Mouse (Mus musculus) layer of hippocampus, adult 11-12 months (tissue): ENCODE results near the gene Nfic.

Experiments used
- DNase-seq: peaks from one replicate; pipeline ENCODE4 v3.0.0; 2022; ENCODE audit warnings: low spot score

Gene Nfic

DNA sequence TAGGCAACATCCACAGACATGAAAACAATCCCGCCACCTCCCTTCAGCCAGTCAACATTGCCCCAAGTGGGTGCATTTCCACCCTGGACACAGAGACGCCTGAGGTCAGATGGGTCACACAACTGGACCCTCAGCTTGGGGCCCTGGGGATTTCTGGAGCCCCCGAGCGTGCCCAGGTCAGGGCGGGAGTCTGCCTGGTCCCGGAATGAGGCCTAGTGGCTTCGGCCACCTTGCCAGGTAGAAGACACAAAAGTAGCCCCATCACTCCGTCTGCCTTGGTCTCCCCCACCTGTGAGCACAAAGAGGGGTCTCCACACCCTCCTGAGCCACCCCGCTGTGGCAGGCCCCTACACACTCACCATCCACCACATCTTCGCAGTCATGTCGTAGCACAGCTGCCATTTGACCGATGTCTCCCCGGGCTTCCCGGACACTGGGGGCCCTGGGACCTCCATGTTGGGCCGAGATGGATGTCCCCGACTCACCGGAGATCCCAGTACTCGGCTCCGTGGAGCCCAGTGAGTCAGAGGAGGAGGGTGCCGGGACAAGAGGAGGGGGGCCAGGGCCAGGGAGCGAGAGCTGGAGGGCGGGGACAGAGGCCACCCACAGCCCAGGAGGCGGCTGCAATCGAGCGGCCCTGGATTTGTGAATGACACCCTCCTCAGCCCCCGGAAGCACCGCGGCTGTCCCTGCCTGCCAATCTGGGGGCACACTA is at the start of gene Nfic:
Gene Nfic (minus strand): TSS at position 455 of the 715 bp plus-strand sequence.
- no peak for DNase-seq

DNA sequence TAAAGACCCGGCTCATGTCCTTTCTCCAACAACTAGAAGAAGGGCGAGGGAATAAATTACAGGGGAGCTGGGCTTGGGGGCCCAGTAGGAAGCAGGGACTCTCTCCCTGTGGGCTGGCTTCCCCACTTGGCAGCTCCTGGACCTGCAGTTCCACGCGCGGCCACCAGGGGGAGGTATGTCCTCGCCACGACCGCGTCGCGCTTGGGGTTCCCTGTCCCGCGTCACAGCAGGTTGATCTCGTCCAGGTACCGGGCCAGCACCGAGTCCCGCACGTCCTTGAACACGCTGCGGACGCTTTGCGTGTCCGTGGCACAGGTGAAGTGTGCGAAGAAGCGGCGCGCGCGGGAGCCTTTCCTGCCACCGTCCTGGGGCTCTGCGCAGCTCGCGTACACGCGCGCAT is 47.2 kb upstream of the Nfic start:
- DNase-seq = peak; percentile 92

DNA sequence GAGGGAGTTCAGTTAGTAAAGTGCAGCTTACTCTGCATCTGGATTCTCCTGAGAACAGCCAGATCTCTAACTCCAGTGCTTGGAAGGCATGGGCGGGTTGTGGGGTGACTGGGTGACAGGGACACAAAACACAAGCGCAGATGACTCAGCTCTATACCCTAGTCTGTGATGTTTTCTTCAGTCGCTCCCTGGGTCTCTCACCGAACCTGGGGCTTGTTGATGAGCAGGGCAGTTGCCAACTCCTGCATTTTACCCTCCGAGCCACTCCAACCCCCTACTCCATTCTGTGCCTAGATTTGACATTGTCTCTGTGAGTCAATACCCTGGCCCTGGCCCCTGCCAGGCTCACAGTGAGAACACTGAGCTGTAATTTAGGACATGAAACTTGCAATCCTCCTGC is 46.4 kb upstream of the Nfic start:
- no peak for DNase-seq

DNA sequence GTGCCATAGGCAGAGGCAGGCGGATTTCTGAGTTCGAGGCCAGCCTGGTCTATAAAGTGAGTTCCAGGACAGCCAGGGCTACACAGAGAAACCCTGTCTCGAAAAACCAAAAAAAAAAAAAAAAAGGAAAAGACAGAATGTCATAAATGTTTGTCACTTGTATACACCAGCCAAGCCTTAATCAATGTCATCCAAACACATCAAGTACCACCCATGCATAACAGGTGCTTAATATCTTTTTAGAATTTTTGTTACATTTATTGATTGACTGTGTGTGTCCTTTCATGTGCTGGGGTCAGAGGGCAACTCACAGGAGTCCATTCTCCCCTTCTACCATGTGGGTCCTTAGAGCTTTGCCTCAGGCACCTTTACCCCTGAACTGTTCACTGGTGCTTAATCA is 44.6 kb upstream of the Nfic start, which contains the start of gene S1pr4:
Gene S1pr4 (minus strand): TSS at position 101 of the 400 bp plus-strand sequence.
- no peak for DNase-seq

DNA sequence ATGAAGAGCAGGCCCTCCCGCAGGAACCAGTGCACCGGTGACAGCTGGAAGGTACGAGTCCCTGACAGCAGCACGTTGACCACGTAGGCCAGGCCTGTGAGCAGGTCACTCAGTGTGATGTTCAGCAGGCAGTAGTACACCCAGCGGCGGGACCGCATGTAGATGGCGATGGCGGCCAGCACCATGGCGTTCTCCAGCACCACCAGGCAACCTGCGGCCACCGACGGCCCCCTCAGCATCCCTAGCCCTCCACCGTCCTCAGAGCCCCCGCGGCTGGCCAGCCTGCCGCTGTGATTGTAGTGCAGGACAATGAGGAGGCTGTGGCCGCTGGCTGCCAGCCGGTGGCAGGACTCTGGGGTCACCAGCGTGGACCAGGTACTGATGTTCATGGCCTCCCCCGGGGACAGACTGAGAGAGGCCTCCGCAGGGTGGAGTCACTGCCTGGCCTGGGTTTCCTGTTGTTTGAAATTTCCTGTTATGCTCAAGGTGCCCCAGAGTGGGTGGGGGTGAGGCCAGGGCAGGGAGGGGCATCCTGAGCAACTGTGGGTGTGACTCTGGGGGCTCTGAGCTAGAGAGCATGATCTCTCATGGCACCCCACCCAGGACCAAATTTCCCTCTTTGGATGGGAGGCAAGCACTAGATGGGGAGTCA is 43.9 kb upstream of the Nfic start:
- peak; percentile 11 for DNase-seq

DNA sequence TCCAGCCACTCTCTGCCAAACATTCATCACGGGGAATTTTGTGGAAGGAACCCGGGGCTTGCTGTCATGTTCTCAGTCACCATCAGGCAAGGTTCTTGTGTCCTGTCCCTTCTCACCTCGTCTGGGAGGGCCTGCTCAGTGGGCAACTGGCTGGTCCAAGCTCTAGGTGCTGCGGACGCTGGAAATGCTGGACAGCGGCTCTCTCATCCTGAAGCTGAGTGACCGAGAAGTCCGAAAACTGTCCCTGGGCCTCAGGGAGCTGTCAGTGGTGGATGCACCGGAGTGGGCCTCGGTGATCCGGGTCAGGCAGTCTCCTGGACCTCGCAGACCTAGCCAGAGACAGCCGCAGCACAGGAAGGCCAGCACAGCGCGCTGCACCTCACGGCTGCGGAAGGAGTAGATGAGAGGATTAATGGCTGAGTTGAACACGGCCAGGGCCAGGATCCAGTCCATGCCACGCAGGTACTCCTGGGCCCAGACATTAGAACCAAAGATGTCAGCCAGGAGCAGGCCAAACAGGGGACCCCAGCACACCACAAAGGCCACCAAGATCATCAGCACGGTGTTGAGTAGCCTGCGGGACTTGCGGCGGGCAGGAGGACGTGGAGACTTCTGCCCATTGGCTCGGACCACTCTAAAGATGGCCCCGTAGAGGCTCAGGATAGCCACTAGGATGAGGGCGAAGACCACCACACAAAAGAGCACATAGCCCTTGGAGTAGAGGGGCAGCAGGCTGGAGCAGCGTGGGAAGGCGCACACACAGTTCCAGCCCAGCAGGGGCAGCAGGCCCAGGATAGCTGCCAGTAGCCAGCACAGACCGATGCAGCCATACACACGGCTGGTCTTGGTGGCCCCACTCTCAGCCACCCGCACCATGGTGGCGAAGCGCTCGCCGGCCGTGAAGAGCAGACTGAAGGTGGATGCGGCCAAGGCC is 43.1 kb upstream of the Nfic start:
- no peak for DNase-seq

DNA sequence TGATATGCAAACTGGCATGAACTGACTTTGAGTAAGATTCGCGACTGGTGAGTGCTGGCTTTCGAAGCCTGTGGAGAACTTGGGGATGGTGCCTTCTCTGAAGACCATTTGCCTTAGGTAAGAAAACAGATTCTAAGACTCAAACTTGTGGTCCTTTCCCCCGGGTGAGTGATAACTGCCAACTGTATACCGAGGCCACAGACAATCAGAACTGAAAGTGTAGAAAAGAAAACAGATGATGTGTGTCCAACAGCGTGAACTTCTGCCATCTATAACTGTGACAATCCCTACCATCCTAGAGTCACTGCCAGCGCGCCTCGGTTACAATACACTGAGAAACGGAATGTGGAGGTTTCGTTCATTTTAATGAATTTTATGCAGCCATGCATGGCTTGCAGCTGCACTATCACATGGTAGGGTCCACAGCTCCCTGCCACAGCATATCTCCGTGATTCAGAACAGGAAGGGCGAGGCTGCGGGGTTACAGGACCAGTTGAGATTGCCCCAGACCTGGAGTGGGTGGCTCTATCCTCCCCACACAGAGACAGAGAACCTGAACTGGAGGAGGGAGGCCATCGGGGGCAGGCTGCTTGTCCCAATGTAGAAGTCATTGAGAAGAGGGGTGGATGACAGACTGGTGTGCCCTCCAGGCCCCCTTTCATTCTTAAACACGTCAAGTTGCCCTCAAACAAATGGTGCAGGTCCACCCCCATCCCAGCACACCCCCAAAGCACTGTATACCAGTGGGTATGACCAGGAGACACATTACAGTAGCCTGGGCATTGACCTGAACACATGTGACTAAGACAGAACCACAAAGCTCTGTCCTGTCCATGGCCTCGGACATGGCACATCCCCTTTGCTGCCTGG is 42.2 kb upstream of the Nfic start:
- no peak for DNase-seq

DNA sequence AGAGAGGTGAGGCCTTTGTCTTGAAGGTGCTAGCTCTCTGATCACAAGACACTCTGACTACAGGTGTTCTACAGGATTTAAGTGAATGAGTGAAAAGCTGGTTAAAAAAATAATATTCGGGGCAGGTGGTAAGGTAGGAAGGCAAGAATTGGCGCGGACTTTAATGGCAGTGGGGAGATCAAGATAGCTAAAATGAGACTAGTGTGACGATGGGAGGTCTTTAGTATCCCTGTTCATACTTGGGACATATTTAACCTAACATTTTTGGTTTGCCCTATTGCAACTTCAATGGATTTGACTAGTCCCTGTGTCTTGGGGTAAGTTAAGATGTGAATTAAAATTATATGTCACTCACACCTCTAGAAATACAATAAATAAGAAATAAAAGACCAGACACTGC is 41.5 kb upstream of the Nfic start:
- DNase-seq = no peak

DNA sequence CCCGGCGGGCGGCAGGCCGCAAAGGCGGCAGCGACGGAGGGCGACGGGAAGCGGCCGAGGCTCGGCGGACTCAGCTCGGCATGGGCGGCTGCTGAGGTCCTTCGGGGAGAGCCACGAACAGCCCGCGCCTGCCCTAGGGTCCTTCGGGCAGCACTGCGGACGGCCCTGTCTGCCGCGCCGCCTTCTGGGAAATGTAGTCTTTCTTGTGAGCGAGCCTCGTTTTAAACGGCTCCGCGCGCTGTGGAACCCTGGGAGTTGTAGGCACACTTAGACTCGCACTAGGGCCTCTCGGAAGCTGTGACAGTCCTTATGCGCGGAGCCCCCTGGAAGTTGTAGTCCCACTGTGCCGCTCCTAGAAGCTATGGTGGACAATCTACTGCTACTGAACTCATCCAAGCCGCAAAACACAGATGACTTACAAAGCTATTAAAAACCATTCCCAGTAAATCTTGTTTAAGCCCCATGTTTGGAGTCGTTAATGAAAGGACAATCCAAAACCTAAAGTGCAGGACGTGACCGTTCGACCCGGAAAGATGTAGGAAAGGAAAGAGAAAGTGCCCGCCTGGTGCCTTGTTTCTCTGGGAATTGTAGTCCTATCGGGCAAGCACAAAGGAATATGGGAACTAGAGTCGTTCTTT is 40.9 kb upstream of the Nfic start, which contains the start of gene Ncln:
Gene Ncln (minus strand): TSS at position 129 of the 638 bp plus-strand sequence.
- peak; percentile 99 for DNase-seq

DNA sequence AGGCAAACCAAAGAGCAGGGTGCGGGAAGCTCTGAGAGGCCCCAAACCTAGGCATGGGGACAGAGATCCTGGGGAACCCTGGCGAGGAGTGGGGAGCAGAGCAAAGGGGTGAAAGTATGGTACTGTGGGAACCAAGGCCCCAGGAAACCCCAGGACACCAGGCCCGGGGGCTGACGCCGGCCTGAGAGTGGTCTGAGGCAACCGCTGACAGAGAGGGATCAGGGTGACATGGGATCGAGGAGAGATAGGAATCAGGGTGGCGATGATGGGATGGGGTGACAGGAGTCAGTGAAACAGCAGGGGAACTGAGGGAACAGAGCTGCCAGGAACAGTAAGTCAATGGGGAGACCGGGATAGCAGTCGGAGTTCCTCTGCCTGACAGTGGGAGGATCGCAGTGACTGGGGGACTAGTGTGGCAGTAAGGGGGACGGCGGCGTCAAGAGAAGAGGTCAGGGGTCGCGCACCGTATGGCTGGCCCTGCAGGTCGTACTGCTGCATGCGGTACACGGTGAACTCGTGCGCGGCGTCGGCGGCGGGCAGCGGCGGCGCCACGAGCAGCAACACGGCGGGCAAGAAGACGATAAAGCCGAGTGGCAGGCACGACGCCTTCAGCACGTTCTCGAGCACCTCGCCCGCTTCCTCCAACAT is 40.3 kb upstream of the Nfic start:
- peak; percentile 69 for DNase-seq

DNA sequence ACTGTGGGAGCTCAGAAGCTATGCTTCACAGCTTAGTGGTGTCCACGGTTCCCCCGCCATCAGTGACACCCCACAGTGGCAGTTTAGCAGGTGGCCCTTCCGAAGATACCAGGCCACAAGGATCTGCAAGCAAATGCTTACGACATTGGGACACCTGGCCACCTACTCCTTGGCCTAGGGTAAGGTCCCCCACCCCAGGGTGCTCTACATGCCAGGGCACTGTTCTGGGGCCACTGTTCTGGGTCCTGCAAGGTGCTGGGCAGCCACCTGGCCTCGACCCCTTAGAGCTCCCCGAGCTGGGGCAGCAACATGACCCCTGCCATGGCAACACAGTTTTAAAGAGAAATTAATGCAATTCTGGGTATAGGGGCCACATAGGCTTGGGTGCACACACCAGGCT is 39.7 kb upstream of the Nfic start:
- DNase-seq = no peak

DNA sequence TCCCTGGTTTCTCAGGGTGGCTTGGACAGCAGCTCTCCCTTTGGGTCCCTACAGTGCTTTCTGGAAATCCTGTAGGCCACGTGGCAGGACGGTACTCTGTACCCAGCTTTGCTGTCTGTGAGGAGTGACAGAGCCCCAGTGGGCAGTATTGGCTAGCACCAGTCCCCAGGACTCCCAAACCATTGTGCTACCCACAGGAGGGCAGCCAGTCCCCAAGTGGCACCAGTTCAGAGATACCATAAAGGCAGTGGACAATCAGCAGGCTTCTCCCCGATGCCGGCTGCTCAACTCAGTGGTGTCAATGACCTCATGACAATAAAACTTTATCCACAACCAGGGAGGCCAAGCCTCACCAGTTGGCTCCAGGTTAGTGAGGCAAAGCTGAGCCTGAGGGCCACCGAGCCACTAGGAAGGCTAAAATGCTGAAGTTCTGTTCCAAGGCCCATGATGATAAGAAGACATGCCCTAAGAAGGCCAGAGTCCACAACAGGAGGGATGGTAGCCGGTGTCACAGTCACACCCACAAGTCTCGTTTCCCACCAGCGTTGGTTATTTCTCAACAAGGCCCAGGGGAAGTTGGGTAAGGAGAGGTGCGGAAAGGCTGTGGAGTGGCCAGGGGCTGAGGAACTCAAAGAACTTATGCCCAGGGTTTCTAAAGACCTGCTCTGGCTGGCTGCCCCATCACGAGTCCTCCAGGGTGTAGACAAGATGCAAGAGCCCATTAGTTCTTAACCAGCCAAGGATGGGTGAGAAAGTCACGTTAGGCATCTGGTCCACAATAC is 39.0 kb upstream of the Nfic start:
- DNase-seq = peak; percentile 31

DNA sequence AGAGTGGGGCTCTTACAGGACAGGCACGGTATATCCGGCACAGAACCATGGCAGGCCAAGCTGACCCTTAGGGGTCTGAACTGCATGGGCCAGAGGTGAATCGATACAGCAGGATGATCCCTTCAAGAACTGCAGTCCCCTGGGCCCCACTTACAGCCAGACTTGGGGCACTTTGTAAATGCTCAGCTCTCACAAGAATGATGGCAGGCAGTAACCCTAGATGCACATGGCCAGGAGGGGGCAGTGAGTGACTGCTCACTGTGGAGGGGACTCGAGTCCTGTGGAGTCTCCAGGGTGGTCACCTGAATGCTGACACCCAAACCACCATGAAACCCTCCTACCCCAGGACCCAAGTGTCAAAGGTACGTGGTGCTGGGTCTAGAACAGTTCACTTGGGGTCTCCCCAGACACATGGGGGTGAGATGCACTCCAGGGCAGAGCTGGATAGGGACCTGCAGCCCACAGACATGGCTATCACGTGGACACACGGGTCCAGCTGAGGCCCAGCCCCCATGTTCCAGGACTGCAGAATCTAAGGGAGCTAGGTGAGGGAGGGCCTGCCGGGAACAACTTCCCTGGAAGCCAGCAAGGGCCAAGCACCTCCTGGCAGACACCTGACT is 38.3 kb upstream of the Nfic start:
- DNase-seq = no peak

DNA sequence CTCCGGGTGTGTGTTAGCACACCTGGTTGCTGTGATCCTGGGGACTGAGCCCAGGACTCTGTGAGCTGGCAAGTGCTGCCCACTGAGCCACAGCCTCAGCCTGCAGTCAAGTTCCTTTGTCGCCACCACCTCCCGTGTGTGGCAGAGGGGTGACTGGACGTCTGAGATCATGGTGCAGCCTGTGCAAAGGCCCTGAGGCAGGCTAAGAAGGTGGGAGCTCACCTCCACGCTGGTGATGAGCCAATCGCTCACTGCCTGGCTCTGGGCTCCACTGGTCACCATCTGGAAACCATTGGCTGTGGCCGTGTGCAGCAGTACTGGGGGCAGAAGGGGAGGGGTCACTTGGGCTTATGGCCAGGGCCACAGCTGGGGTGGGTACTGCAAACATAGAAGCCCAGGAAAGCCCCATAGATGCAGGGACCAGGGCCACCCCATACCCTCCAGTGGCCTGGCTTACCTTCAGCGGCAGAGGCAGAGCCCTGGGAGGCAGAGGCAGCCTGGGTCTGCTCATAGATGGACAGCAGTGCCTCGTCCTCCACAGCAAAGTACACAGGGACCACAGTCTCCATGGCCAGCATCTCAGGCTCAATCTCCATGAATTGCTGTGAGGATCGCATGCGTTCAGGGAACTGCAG is 37.3 kb upstream of the Nfic start:
- no peak for DNase-seq

DNA sequence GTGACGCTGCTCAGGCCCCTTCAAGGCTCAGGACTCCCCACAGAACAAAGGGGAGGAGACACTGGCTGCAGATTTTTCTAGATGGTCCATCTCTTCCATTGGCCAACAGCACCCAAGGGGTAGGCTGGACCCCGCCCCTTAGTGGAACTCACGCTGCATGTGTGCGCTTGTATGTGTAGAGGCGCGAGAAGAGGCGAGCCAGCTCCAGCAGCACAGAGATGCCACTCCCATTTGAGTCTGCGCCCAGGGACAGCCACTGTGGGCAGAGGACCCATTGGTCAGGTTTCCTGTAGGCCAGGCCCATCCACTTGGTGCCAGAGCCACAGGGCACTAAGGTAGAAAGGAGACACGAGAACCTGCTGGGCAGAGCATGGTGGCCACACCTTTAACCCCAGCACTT is 35.6 kb upstream of the Nfic start:
- DNase-seq = no peak

DNA sequence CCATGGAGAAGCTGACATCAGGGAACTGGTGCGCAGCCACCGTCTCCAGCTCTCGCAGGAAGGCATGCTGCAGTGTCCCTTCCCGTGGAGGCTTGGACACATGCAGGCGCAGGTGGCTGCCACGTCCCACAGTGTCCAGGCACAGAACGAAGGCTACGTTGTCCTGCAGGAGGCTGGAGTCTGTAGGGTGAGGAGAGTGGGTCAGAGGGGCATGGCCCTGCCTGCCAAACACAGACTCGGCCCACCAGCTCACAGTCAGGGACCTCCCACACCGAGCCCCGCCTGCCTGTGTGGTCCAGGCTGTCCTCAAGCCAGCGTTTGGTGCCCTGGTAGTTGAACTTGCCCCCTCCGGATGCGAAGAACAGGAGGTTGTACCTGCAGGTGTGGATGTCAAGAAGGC is 34.5 kb upstream of the Nfic start:
- DNase-seq = no peak

DNA sequence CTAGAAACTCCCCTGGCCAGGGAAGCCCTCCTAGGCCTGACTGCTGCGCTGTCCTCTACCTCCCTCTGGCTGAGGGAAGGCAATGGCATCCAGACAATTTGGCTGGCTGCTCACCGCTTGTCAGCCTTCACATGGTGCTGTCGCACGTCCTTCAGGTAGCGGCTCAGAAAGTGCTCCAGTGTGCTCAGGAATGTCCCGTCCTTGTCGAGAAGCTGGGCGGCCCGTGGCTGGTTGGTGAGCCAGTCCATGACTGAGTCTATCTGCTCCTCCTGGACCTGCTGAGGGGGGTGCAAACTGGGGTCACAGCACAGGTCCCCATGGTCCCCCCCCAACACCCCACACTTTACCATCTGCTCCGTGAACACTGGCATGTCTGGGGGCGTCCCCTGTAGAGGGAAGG is 32.6 kb upstream of the Nfic start:
- DNase-seq = no peak

DNA sequence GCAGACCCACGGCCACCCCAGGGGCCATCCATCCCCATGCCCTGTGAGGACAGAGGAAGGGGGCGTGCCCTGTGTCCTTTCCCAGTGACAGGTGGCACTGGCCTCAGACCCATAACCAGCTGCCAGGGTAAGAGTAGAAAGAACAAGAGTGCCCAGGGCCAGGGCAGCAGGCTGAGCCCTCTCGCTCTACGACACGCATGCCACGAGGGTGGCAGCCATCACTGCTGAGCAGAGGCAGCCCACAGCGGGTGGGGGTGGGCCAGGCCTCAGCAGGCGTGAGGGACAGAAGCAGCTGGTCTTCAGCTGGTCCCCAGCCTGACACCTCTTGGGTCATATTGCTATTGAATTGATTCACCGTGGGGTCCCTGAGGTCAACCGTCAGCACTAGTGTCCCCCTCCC is 31.1 kb upstream of the Nfic start:
- DNase-seq = no peak

DNA sequence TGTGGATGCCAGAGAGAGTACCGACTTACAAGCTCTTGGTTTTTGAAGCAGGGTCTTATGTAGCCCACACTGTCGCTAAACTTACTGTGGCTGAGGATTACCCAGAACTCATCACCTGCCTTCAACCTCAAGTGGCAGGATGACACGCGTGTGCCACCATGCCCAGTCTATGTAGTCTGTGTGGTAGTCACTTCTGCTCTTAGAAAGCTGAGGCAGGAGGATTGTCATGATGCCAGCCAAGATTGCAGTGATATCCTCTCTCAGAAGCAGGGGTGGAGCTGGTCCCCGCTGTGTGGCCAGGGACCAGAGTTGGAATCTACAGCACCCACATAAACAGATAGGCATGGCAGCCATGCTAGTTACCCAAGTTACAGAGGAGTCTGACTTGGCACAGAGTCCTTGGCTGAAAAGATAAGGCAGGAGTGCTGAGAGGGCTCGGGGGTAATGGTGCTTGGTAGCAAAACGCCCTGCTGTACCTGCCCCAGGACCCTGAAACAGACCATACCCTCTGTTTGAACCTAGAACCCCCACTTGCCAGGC is 30.1 kb upstream of the Nfic start:
- DNase-seq = no peak
